Mouse (Mus musculus): Measurements from ENCODE around the gene Coq9. TPM values are rescaled to one million over a fixed set of nuclear protein-coding genes. Genes with fewer than 3 reads are reported as not detected.
"Not testable (repeated sequence)": the region's sequence is repeated elsewhere in the genome, so short reads cannot be mapped to it uniquely, and the experiment has no call there.

Coq9 gene
- polyA plus RNA-seq, 1 experiment from 2014 or later = 51.4 TPM

- no peak overlapping the region for H3K4me2 ChIP-seq (replicated peaks; ENCODE audit: low read depth, low read length)
- 78% methylated on average over 6 of the region's 6 CpGs for WGBS
- H3K9me3 ChIP-seq (ENCODE audit: low read length) = no peaks in the 10 kb centered on the region
- no peak for DNase-seq (ENCODE audit: low spot score)
- no peaks in the 10 kb centered on the region for H3K4me1 ChIP-seq (ENCODE audit: insufficient read depth, low read depth, low read length)
- H3K27ac ChIP-seq (ENCODE audit: low read length) = no peak overlapping the region
- H3K9ac ChIP-seq (replicated peaks; ENCODE audit: low read depth) = no peak overlapping the region
- no peak overlapping the region for H3K4me3 ChIP-seq (ENCODE audit: low read depth, low read length)
- no peak for TF ChIP-seq EP300 (IDR thresholded peaks at IDR 0.05)
- peaks cover 22% of the 10 kb centered on the region for H3K36me3 ChIP-seq (ENCODE audit: insufficient read depth, low read length)
- no peak for ATAC-seq
- H3K27me3 ChIP-seq (replicated peaks; ENCODE audit: insufficient read depth, low read length) = no peaks in the 10 kb centered on the region
Observed at GRCm38 (mm10) chr8:94828284-94828683, 9.8 kb upstream of the Coq9 start.

GRCm38 (mm10) chr8:94833901-94834405, 4.2 kb upstream of the Coq9 start:
- not testable (repeated sequence) for H3K9ac ChIP-seq (replicated peaks; ENCODE audit: low read depth); H3K27ac ChIP-seq (ENCODE audit: low read length); H3K36me3 ChIP-seq (ENCODE audit: insufficient read depth, low read length); H3K9me3 ChIP-seq (ENCODE audit: low read length); H3K4me2 ChIP-seq (replicated peaks; ENCODE audit: low read depth, low read length); H3K4me1 ChIP-seq (ENCODE audit: insufficient read depth, low read depth, low read length); H3K27me3 ChIP-seq (replicated peaks; ENCODE audit: insufficient read depth, low read length); ATAC-seq; H3K4me3 ChIP-seq (ENCODE audit: low read depth, low read length); DNase-seq (ENCODE audit: low spot score)
- WGBS = 74% methylated on average over 7 of the region's 7 CpGs

GRCm38 (mm10) chr8:94835751-94836150, 2.4 kb upstream of the Coq9 start:
- WGBS = 93% methylated on average over 13 of the region's 13 CpGs
- not testable (repeated sequence) for ATAC-seq; H3K27ac ChIP-seq (ENCODE audit: low read length); H3K9ac ChIP-seq (replicated peaks; ENCODE audit: low read depth); DNase-seq (ENCODE audit: low spot score); H3K4me1 ChIP-seq (ENCODE audit: insufficient read depth, low read depth, low read length); H3K4me2 ChIP-seq (replicated peaks; ENCODE audit: low read depth, low read length); H3K27me3 ChIP-seq (replicated peaks; ENCODE audit: insufficient read depth, low read length); H3K36me3 ChIP-seq (ENCODE audit: insufficient read depth, low read length); H3K4me3 ChIP-seq (ENCODE audit: low read depth, low read length); H3K9me3 ChIP-seq (ENCODE audit: low read length)

- Histone ChIP-seq H3K27me3 (replicated peaks; ENCODE audit: insufficient read depth, low read length) (no peaks in the 10 kb centered on the region), H3K4me3 (ENCODE audit: low read depth, low read length) (no peak overlapping the region), H3K9ac (replicated peaks; ENCODE audit: low read depth) (peak overlapping the region; percentile 91), H3K4me2 (replicated peaks; ENCODE audit: low read depth, low read length) (peak overlapping the region; percentile 88; the same call in 1 of the 2 replicates), H3K27ac (ENCODE audit: low read length) (no peak overlapping the region), H3K4me1 (ENCODE audit: insufficient read depth, low read depth, low read length) (peaks cover 5% of the 10 kb centered on the region; the same call in 1 of the 2 replicates), H3K9me3 (ENCODE audit: low read length) (no peaks in the 10 kb centered on the region), H3K36me3 (ENCODE audit: insufficient read depth, low read length) (no peaks in the 10 kb centered on the region)
- peak; percentile 27 for DNase-seq (ENCODE audit: low spot score)
- ATAC-seq = no peak
- TF ChIP-seq CTCF (IDR thresholded peaks at IDR 0.05) (no peak), EP300 (IDR thresholded peaks at IDR 0.05) (no peak)
- 60% methylated on average over 11 of the region's 11 CpGs for WGBS
Observed at GRCm38 (mm10) chr8:94836456-94837240, 1.5 kb upstream of the Coq9 start.

GRCm38 (mm10) chr8:94838600-94838999, 479 bp downstream of the Coq9 start:
- no peaks in the 10 kb centered on the region for H3K9me3 ChIP-seq (ENCODE audit: low read length)
- peak overlapping the region; percentile 91 for H3K9ac ChIP-seq (replicated peaks; ENCODE audit: low read depth)
- no peaks in the 10 kb centered on the region for H3K36me3 ChIP-seq (ENCODE audit: insufficient read depth, low read length)
- H3K27me3 ChIP-seq (replicated peaks; ENCODE audit: insufficient read depth, low read length) = no peaks in the 10 kb centered on the region
- peak overlapping the region; percentile 91 for H3K4me3 ChIP-seq (ENCODE audit: low read depth, low read length)
- WGBS = under 1% methylated on average over 24 of the region's 24 CpGs
- ATAC-seq (peak; percentile 65), DNase-seq (ENCODE audit: low spot score) (peak; percentile 82)
- peaks cover 5% of the 10 kb centered on the region; the same call in 1 of the 2 replicates for H3K4me1 ChIP-seq (ENCODE audit: insufficient read depth, low read depth, low read length)
- H3K27ac ChIP-seq (ENCODE audit: low read length) = peak overlapping the region; percentile 95
- peak overlapping the region; percentile 88 for H3K4me2 ChIP-seq (replicated peaks; ENCODE audit: low read depth, low read length)
- 0 out of 2 replicates have a peak, but pooled peaks have one; percentile 0 for TF ChIP-seq CTCF (IDR thresholded peaks at IDR 0.05)
- no peak for TF ChIP-seq EP300 (IDR thresholded peaks at IDR 0.05)

GRCm38 (mm10) chr8:94841183-94841582, 3.1 kb downstream of the Coq9 start:
- no peak for ATAC-seq
- no peaks in the 10 kb centered on the region for H3K27me3 ChIP-seq (replicated peaks; ENCODE audit: insufficient read depth, low read length)
- no peak overlapping the region for H3K9ac ChIP-seq (replicated peaks; ENCODE audit: low read depth)
- no peaks in the 10 kb centered on the region for H3K9me3 ChIP-seq (ENCODE audit: low read length)
- no peak for TF ChIP-seq EP300 (IDR thresholded peaks at IDR 0.05)
- peak; percentile 32 for TF ChIP-seq CTCF (IDR thresholded peaks at IDR 0.05)
- H3K27ac ChIP-seq (ENCODE audit: low read length) = no peak overlapping the region
- peak; percentile 46 for DNase-seq (ENCODE audit: low spot score)
- WGBS = 42% methylated on average over 2 of the region's 2 CpGs
- H3K36me3 ChIP-seq (ENCODE audit: insufficient read depth, low read length) = peaks cover 14% of the 10 kb centered on the region; the same call in 1 of the 2 replicates
- no peak overlapping the region for H3K4me2 ChIP-seq (replicated peaks; ENCODE audit: low read depth, low read length)
- H3K4me1 ChIP-seq (ENCODE audit: insufficient read depth, low read depth, low read length) = peaks cover 5% of the 10 kb centered on the region; the same call in 1 of the 2 replicates
- H3K4me3 ChIP-seq (ENCODE audit: low read depth, low read length) = no peak overlapping the region

All from lung, postnatal 0 days (tissue).